Mouse (Mus musculus) gastrocnemius, adult 18-20 months (tissue): ENCODE results near the gene Cntn4. TPM values are rescaled to one million over a fixed set of nuclear protein-coding genes. Genes with fewer than 3 reads are reported as not detected.

Experiments
- DNase-seq: peaks from one replicate; pipeline ENCODE4 v3.0.0; 2021; ENCODE audit warnings: low spot score
- total RNA-seq, 2 experiments: library from RNA; stranded (reverse); gene quantifications; 2 replicates each; pipeline ENCODE4 v1.2.3; 2021

Cntn4 gene
- total RNA-seq, 2 experiments from 2014 or later = not detected

- no peak for DNase-seq
Observed at GRCm38 (mm10) chr6:106458166-106458565, 780.7 kb downstream of the Cntn4 start.

- no peak for DNase-seq
Observed at GRCm38 (mm10) chr6:106462403-106462802, 784.9 kb downstream of the Cntn4 start.

GRCm38 (mm10) chr6:106463857-106464256, 786.4 kb downstream of the Cntn4 start:
- DNase-seq = no peak

GRCm38 (mm10) chr6:106465766-106466165, 788.3 kb downstream of the Cntn4 start:
- no peak for DNase-seq

GRCm38 (mm10) chr6:106466267-106467029, 789.0 kb downstream of the Cntn4 start:
- DNase-seq = no peak

GRCm38 (mm10) chr6:106471840-106472608, 794.6 kb downstream of the Cntn4 start:
- DNase-seq = no peak

GRCm38 (mm10) chr6:106473871-106474270, 796.4 kb downstream of the Cntn4 start:
- no peak for DNase-seq

GRCm38 (mm10) chr6:106481533-106481932, 804.1 kb downstream of the Cntn4 start:
- no peak for DNase-seq

GRCm38 (mm10) chr6:106496303-106496702, 818.8 kb downstream of the Cntn4 start:
- DNase-seq = no peak

- no peak for DNase-seq
Observed at GRCm38 (mm10) chr6:106499166-106499565, 821.7 kb downstream of the Cntn4 start.

GRCm38 (mm10) chr6:106503961-106504360, 826.5 kb downstream of the Cntn4 start:
- DNase-seq = no peak

- DNase-seq = no peak
Observed at GRCm38 (mm10) chr6:106520367-106520766, 842.9 kb downstream of the Cntn4 start.

GRCm38 (mm10) chr6:106543500-106543899, 866.0 kb downstream of the Cntn4 start:
- DNase-seq = no peak

- DNase-seq = no peak
Observed at GRCm38 (mm10) chr6:106561649-106562048, 884.2 kb downstream of the Cntn4 start.

GRCm38 (mm10) chr6:106565316-106565715, 887.9 kb downstream of the Cntn4 start:
- DNase-seq = peak; percentile 34

GRCm38 (mm10) chr6:106565769-106566459, 888.5 kb downstream of the Cntn4 start:
- DNase-seq = peak; percentile 1

GRCm38 (mm10) chr6:106566929-106567621, 889.6 kb downstream of the Cntn4 start:
- no peak for DNase-seq

- no peak for DNase-seq
Observed at GRCm38 (mm10) chr6:106580124-106580523, 902.7 kb downstream of the Cntn4 start.

GRCm38 (mm10) chr6:106593756-106594155, 916.3 kb downstream of the Cntn4 start:
- DNase-seq = no peak

GRCm38 (mm10) chr6:106617081-106617480, 939.6 kb downstream of the Cntn4 start:
- DNase-seq = no peak

GRCm38 (mm10) chr6:106621188-106621749, 943.8 kb downstream of the Cntn4 start:
- no peak for DNase-seq
